Mouse (Mus musculus): ENCODE data around the gene Faap20. TPM values are rescaled to one million over a fixed set of nuclear protein-coding genes. Genes with fewer than 3 reads are reported as not detected.

Gene Faap20
- polyA plus RNA-seq, 1 experiment from 2014 or later, result 77.4 TPM

DNA sequence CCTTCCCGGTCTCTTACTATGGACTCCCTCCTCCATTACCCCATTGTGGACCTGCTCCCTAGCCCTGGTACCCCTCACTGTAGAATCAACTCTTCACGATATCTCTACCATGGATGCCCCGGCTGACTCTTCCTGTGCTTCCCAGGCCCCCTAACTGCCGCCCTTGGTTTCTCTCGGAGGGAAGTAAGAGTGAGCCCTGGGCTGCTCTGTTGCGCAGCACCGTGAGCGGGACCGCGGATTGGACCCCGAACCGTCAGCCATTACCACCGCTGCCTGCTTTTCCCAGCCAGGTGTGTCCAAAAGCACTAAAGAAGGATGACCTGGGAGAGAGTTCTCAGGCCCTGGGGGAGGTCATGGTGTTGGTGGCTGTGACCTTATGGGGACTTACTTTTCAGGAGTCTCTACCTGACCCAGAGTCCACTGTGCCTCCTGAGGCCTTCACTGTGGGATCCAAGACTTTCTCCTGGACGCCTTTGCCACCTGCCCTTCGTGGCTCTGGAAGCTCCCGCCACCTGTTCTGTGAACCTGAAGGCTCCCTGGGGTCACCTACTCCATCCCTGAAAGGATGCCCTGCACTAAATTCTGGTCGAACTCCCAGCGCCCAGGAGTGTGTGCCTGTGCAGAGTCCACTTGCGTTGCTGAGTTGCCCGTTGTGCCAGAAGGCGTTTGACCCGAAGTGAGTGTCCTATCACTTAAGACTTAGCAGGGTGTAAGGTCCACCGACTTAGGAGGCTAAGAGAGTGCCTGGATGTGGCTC, 937 bp downstream of the Faap20 start:
- peak overlapping the region; percentile 92 for H3K4me2 ChIP-seq
- peak overlapping the region; percentile 59 for H3K4me3 ChIP-seq
- 0 out of 2 replicates have a peak, but pooled peaks have one; percentile 2 for ATAC-seq (ENCODE audit: insufficient number of reproducible peaks, insufficient read depth, low FRiP score, low TSS enrichment, low read depth)
- H3K27ac ChIP-seq, result peak overlapping the region; percentile 99
- H3K9me3 ChIP-seq, result no peaks in the 10 kb centered on the region
- 0 out of 2 replicates have a peak, but pooled peaks cover 10% of the 10 kb centered on the region for H3K36me3 ChIP-seq
- no peaks in the 10 kb centered on the region for H3K27me3 ChIP-seq
- WGBS, result 11% methylated on average over 23 of the region's 23 CpGs
- H3K9ac ChIP-seq, result peak overlapping the region; percentile 88
- H3K4me1 ChIP-seq, result peaks cover 49% of the 10 kb centered on the region

DNA sequence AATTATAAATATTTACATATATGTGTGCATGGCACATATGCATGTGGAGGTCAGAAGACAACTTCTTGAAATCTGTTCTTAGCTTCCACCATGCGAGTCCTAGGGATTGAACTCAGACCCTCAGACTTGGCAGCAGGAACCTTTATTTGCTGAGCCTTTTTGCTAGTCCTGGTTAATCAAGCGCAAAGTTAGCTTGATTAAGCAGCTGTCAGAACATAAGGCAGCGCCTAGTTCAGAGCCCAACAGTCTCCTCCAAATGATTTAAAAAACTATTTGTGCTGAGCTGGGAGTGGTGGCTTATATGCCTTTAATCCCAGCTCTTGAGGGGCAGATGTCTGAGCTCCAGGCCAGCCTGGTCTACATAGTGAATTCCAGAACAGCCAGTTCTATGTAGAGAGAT, 1.5 kb downstream of the Faap20 start:
- Histone ChIP-seq H3K27ac (peak overlapping the region; percentile 99; the same call in 1 of the 2 replicates), H3K4me1 (peaks cover 43% of the 10 kb centered on the region), H3K36me3 (peaks cover 16% of the 10 kb centered on the region), H3K9me3 (no peaks in the 10 kb centered on the region), H3K4me2 (peak overlapping the region; percentile 92), H3K9ac (peak overlapping the region; percentile 88), H3K4me3 (peak overlapping the region; percentile 59), H3K27me3 (no peaks in the 10 kb centered on the region)
- WGBS, result 76% methylated on average over 3 of the region's 3 CpGs
- ATAC-seq (ENCODE audit: insufficient number of reproducible peaks, insufficient read depth, low FRiP score, low TSS enrichment, low read depth), result no peak

DNA sequence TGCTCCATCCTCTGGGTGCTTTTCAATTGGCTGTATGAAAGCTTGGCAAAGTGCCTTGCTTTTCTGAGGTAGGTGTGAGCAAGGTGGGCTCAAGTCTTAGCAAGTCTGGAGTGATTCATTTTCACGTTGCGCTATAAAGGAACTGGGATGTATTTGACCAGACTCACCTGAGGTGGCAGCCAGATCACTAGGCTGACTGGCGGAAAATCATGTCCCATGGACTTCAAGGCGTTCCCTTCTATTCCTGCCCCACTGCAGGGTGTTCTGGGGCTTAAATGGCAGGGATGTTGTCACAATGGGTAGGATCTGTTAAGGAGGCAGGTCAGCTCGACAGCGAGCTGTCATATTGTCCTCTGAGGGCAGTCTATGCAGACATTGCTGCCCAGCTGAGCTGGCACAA, 2.7 kb downstream of the Faap20 start:
- Histone ChIP-seq H3K9ac (peak overlapping the region; percentile 44), H3K36me3 (peaks cover 27% of the 10 kb centered on the region), H3K9me3 (no peaks in the 10 kb centered on the region), H3K4me3 (no peak overlapping the region), H3K4me1 (peaks cover 36% of the 10 kb centered on the region), H3K4me2 (peak overlapping the region; percentile 92; the same call in 1 of the 2 replicates), H3K27ac (no peak overlapping the region), H3K27me3 (no peaks in the 10 kb centered on the region)
- ATAC-seq (ENCODE audit: insufficient number of reproducible peaks, insufficient read depth, low FRiP score, low TSS enrichment, low read depth), result no peak
- 79% methylated on average over 6 of the region's 6 CpGs for WGBS

DNA sequence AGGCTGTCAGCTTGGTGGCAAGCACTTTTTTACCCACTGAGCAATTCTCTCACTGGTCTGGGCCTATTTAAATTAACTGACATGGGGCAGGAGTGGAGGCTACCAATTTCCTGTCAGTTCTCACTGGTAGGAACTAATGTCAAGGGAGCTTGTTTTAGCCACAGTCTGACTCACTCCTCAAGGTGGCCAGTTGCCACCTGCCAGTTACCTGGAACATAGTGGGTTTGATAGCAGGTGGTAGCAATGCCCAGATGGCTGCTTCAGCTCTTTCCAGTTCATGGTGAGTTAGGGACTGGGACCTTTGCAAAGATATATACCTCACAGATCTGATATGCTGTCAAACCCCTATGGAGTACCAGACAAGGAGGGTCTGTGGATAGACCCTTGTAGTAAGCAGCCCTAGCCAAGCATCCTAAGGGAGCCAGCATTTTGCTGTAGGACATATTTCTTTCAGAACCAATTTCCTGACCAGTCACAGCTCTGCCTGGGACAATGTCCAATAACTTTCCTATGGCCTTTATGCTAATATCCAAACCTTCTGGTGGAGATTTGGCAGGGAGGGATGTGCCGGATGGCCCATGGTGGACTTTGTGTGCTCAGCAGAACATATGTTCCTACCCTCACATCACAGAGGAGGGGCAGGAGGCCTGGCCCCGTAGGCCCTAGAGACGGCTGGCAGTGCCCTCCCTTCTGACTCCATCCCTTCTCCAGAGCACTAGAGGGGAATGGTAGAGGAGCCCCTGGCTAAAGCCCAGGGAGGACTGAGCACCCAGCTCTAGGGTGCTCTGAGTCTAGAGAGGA, 15.1 kb downstream of the Faap20 start:
- H3K4me3 ChIP-seq, result no peak overlapping the region
- no peaks in the 10 kb centered on the region for H3K27me3 ChIP-seq
- no peak overlapping the region for H3K4me2 ChIP-seq
- no peak for ATAC-seq (ENCODE audit: insufficient number of reproducible peaks, insufficient read depth, low FRiP score, low TSS enrichment, low read depth)
- no peak overlapping the region for H3K27ac ChIP-seq
- H3K9ac ChIP-seq, result 0 out of 2 replicates have a peak overlapping the region, but pooled peaks have one; percentile 11
- H3K36me3 ChIP-seq, result peaks cover 7% of the 10 kb centered on the region
- 83% methylated on average over 3 of the region's 3 CpGs for WGBS
- H3K4me1 ChIP-seq, result peaks cover 28% of the 10 kb centered on the region
- H3K9me3 ChIP-seq, result peaks cover 3% of the 10 kb centered on the region; the same call in 1 of the 2 replicates

DNA sequence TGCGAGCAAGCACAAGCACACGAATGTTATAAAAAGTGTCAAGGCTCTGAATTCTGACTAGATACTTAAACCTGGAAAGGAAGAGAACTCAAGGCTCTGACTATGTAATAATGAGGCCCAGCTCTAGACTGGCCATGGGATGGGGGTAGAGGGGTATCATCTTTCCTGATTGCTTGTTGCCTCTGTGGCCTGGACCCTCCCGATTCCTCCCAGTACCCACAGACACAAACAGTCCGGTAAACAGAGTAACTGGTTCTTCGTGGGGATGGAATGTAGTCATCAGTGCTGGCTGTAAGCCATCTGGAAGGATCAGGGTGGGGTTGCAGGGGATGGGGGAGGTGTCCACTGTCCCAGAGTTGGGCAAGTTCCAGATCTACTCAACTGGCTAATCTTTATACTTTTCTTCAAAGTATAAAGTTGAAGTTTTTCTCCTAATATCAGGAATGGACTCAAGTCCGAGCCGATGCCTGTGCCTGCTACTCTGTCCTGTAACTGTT, 17.5 kb downstream of the Faap20 start:
- H3K36me3 ChIP-seq, result peaks cover 4% of the 10 kb centered on the region; the same call in 1 of the 2 replicates
- H3K9ac ChIP-seq, result no peak overlapping the region
- 50% methylated on average over 7 of the region's 7 CpGs for WGBS
- no peaks in the 10 kb centered on the region for H3K9me3 ChIP-seq
- no peak overlapping the region for H3K4me3 ChIP-seq
- ATAC-seq (ENCODE audit: insufficient number of reproducible peaks, insufficient read depth, low FRiP score, low TSS enrichment, low read depth), result no peak
- no peak overlapping the region for H3K4me2 ChIP-seq
- H3K27ac ChIP-seq, result peak overlapping the region; percentile 71
- H3K27me3 ChIP-seq, result no peaks in the 10 kb centered on the region
- H3K4me1 ChIP-seq, result peaks cover 28% of the 10 kb centered on the region

DNA sequence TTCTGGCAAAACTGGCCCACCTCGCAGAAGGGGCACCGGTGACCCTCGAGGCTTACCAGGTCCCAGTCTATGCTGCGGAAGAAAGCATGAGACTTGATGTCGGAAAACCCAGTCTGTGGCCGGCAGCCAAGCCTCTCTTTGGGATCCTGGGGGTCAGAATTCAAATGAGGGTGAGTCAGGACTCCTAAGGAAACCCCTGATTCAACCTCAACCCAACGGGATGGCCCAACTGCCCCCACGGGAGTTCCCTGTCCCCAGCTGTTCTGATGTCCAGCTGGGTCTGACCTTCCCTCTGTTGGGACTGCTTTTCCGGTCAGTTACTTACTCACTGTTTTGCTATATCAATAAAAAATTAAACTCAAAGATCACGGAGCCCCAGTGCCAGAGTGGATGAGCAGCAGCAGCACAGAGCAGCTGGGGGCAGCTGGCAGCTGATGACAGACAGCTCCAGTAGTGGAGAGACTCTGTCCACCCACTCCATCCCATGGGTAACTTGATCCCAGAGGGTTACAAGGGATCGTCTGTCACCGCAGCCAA, 18.1 kb downstream of the Faap20 start:
- H3K9ac ChIP-seq, result no peak overlapping the region
- H3K4me2 ChIP-seq, result no peak overlapping the region
- peak overlapping the region; percentile 71 for H3K27ac ChIP-seq
- no peak overlapping the region for H3K4me3 ChIP-seq
- no peaks in the 10 kb centered on the region for H3K27me3 ChIP-seq
- ATAC-seq (ENCODE audit: insufficient number of reproducible peaks, insufficient read depth, low FRiP score, low TSS enrichment, low read depth), result no peak
- peaks cover 31% of the 10 kb centered on the region for H3K4me1 ChIP-seq
- H3K9me3 ChIP-seq, result no peaks in the 10 kb centered on the region
- WGBS, result 55% methylated on average over 12 of the region's 12 CpGs
- H3K36me3 ChIP-seq, result no peaks in the 10 kb centered on the region

DNA sequence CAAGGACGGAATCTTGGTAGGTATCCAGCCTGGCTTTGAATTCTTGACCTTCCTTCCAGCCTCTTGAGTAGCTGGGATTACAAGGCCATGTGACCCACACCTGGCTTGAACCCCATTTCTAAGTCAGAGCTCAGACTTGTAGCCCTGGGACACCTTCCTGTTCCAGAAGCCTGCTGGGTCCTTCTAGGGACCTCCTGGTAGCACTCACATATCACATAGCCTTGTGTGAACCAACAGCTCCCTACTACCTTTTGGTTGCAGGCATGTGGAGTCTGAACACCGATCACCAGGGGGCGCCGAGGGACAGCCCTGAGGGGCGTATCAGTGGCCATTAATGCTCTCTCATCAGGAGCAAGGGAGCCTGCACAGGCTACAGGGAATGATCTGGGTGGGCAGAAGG, 18.8 kb downstream of the Faap20 start:
- Histone ChIP-seq H3K27ac (no peak overlapping the region), H3K36me3 (no peaks in the 10 kb centered on the region), H3K9me3 (no peaks in the 10 kb centered on the region), H3K27me3 (no peaks in the 10 kb centered on the region), H3K9ac (no peak overlapping the region), H3K4me3 (no peak overlapping the region), H3K4me1 (peaks cover 31% of the 10 kb centered on the region), H3K4me2 (no peak overlapping the region)
- ATAC-seq (ENCODE audit: insufficient number of reproducible peaks, insufficient read depth, low FRiP score, low TSS enrichment, low read depth), result no peak
- 30% methylated on average over 5 of the region's 5 CpGs for WGBS

DNA sequence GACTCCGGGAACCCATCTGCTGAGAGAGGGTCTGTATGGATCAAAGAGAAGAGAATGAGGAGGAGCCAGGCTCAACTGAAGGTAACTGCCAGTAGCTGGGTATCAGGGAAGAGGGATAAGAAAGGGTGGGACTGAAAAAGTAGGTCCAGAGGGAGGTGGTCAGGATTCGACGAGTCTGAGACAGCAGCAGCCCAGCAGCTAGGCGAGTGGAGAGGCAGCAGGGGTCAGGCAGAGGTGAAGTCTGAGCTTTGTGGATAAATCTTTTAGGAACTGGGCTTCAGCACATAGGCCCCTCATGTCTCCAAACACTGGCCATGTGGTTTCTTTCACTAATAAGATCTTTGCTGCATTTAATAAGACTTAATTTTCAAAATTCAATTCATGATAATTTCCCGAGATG, 24.8 kb downstream of the Faap20 start:
- no peak overlapping the region for H3K27ac ChIP-seq
- no peaks in the 10 kb centered on the region for H3K27me3 ChIP-seq
- no peak for ATAC-seq (ENCODE audit: insufficient number of reproducible peaks, insufficient read depth, low FRiP score, low TSS enrichment, low read depth)
- H3K9ac ChIP-seq, result no peak overlapping the region
- no peak overlapping the region for H3K4me2 ChIP-seq
- H3K4me3 ChIP-seq, result no peak overlapping the region
- H3K9me3 ChIP-seq, result no peaks in the 10 kb centered on the region
- 41% methylated on average over 5 of the region's 5 CpGs for WGBS
- peaks cover 30% of the 10 kb centered on the region for H3K4me1 ChIP-seq
- H3K36me3 ChIP-seq, result no peaks in the 10 kb centered on the region

DNA sequence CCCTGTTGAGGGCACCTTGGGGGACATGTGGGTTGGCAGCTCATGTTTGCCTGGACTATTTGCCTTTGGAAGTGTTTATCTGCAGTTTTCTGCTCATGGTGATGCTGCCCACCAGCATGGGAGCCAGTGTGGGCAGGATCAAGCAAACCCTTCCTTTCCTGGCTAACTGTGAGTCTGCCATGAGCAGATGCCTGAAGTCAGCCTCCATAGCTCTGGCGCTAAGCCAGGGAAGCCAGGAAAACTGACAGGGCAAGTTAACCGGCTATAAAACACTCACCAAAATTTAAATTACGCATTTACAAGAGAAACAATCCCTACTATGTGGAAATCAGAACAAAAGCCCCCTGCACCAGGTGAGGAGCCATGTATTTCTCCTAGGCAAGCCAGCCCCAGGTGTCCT, 25.2 kb downstream of the Faap20 start:
- Histone ChIP-seq H3K4me3 (no peak overlapping the region), H3K27ac (no peak overlapping the region), H3K36me3 (no peaks in the 10 kb centered on the region), H3K4me1 (peaks cover 33% of the 10 kb centered on the region), H3K4me2 (no peak overlapping the region), H3K27me3 (no peaks in the 10 kb centered on the region), H3K9ac (no peak overlapping the region), H3K9me3 (no peaks in the 10 kb centered on the region)
- WGBS, result 63% methylated on average over 3 of the region's 3 CpGs
- no peak for ATAC-seq (ENCODE audit: insufficient number of reproducible peaks, insufficient read depth, low FRiP score, low TSS enrichment, low read depth)

DNA sequence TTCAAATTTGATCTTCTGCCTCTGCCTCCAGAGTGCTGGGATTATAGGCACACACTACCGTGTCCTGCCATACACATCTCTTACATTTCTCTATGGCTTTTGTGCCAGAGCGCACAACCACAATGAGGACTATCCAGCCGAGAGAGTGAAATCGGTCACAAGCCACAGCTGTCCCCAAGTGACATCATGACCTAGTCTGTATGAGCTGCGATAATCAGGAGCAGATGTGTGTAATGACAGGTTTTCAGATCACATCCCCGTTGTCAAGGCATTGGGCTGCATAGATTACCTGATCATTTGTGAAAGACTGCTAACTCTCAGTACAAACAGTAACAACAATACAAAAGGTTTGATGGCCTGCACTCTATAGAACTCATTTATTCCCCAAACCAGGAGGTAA, 28.4 kb downstream of the Faap20 start:
- Histone ChIP-seq H3K4me1 (peaks cover 61% of the 10 kb centered on the region), H3K27ac (no peak overlapping the region), H3K27me3 (no peaks in the 10 kb centered on the region), H3K4me3 (no peak overlapping the region), H3K9me3 (no peaks in the 10 kb centered on the region), H3K36me3 (no peaks in the 10 kb centered on the region), H3K9ac (no peak overlapping the region), H3K4me2 (no peak overlapping the region)
- WGBS, result 20% methylated on average over 6 of the region's 6 CpGs
- no peak for ATAC-seq (ENCODE audit: insufficient number of reproducible peaks, insufficient read depth, low FRiP score, low TSS enrichment, low read depth)

DNA sequence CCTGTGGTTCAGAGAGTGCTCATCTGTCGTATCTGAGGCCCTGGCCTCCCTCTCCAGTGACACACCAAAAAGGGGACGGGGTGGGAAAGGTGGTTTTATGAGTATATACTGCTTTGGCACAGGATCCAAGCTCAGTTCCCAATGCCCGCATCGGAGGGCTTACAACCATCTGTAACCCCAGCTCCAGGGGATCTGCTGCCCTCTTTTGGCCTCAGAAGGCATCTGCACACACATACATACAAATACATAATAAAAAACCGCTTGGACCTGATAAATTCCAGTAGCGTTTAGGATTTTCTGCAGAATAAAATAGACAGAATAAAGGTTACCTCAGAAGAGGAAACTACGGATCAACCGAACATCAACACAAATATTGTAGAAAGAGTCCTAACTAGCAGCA, 29.5 kb downstream of the Faap20 start:
- Histone ChIP-seq H3K36me3 (no peaks in the 10 kb centered on the region), H3K9me3 (no peaks in the 10 kb centered on the region), H3K4me1 (peaks cover 71% of the 10 kb centered on the region), H3K27me3 (no peaks in the 10 kb centered on the region), H3K27ac (0 out of 2 replicates have a peak overlapping the region, but pooled peaks have one; percentile 66), H3K4me3 (no peak overlapping the region), H3K9ac (no peak overlapping the region), H3K4me2 (no peak overlapping the region)
- 83% methylated on average over 8 of the region's 8 CpGs for WGBS
- no peak for ATAC-seq (ENCODE audit: insufficient number of reproducible peaks, insufficient read depth, low FRiP score, low TSS enrichment, low read depth)
